ENCODE assay signal across 7 mouse cellular contexts in genomic region chr4:26345741-26346442, GRCm38 (mm10). TPM values are rescaled to one million over a fixed set of nuclear protein-coding genes. Genes with fewer than 3 reads are reported as not detected.
DNase-seq lines count a peak whose midpoint lies in the region; ATAC-seq and TF ChIP-seq lines count a peak whose summit lies in the region.

No protein-coding gene starts in this region.

- no peak for TF ChIP-seq EP300 in lung, postnatal 0 days (IDR thresholded peaks at IDR 0.05)

- no peaks in the 10 kb centered on the region for H3K9me3 ChIP-seq in lung, postnatal 0 days (ENCODE audit: low read length)
- H3K9me3 ChIP-seq in forebrain, embryonic 16.5 days (ENCODE audit: control insufficient read depth, low read length): no peaks in the 10 kb centered on the region

- WGBS in lung, postnatal 0 days: 2% methylated on average over 16 of the region's 16 CpGs
- 3% methylated on average over 16 of the region's 16 CpGs for WGBS in forebrain, embryonic 16.5 days

- peaks cover 38% of the 10 kb centered on the region for H3K79me2 ChIP-seq in myocyte (ENCODE audit: control insufficient read depth, insufficient read depth)

- TF ChIP-seq POLR2A in myocyte (IDR thresholded peaks at IDR 0.05; ENCODE audit: insufficient read length, low read depth): no peak

- ATAC-seq in lung, postnatal 0 days: 0 out of 2 replicates have a peak, but pooled peaks have one; percentile 4
- peak; percentile 32 for ATAC-seq in forebrain, embryonic 16.5 days

- peak overlapping the region; percentile 89 for H3K27ac ChIP-seq in lung, postnatal 0 days (ENCODE audit: low read length)
- H3K27ac ChIP-seq in forebrain, embryonic 16.5 days (ENCODE audit: low read length): peak overlapping the region; percentile 74

- H3K4me1 ChIP-seq in lung, postnatal 0 days (ENCODE audit: insufficient read depth, low read depth, low read length): no peaks in the 10 kb centered on the region
- peaks cover 6% of the 10 kb centered on the region for H3K4me1 ChIP-seq in forebrain, embryonic 16.5 days (replicated peaks; ENCODE audit: control insufficient read depth, insufficient read depth, low read length)

- DNase-seq in lung, postnatal 0 days (ENCODE audit: low spot score): peak; percentile 33
- DNase-seq in lung, postnatal 4 days: no peak
- peak; percentile 58 for DNase-seq in brain, adult 2 months (ENCODE audit: low read depth, low spot score)
- DNase-seq in kidney, postnatal 10 days: peak; percentile 18
- DNase-seq in left cerebral cortex, adult 8-10 months (ENCODE audit: low spot score in 2 of 2): no peak

- H3ac ChIP-seq in myocyte (ENCODE audit: control insufficient read depth, insufficient read length): peak overlapping the region; percentile 21

- no peaks in the 10 kb centered on the region for H3K27me3 ChIP-seq in lung, postnatal 0 days (replicated peaks; ENCODE audit: insufficient read depth, low read length)
- no peaks in the 10 kb centered on the region for H3K27me3 ChIP-seq in forebrain, embryonic 16.5 days (replicated peaks; ENCODE audit: control insufficient read depth, insufficient read depth, low read length)
- H3K27me3 ChIP-seq in myocyte (ENCODE audit: control insufficient read depth, insufficient read depth, insufficient read length): no peaks in the 10 kb centered on the region

- peak overlapping the region; percentile 88 for H3K9ac ChIP-seq in lung, postnatal 0 days (replicated peaks; ENCODE audit: low read depth)
- peak overlapping the region; percentile 81 for H3K9ac ChIP-seq in forebrain, embryonic 16.5 days (replicated peaks; ENCODE audit: low read depth, low read length)

- H3K4me3 ChIP-seq in lung, postnatal 0 days (ENCODE audit: low read depth, low read length): peak overlapping the region; percentile 78
- peak overlapping the region; percentile 85 for H3K4me3 ChIP-seq in forebrain, embryonic 16.5 days (replicated peaks; ENCODE audit: low read length)
- peak overlapping the region; percentile 55 for H3K4me3 ChIP-seq in myocyte

- TF ChIP-seq CTCF in lung, postnatal 0 days (IDR thresholded peaks at IDR 0.05): no peak

- no peaks in the 10 kb centered on the region for H3K36me3 ChIP-seq in lung, postnatal 0 days (ENCODE audit: insufficient read depth, low read length)
- no peaks in the 10 kb centered on the region for H3K36me3 ChIP-seq in forebrain, embryonic 16.5 days (ENCODE audit: control insufficient read depth, insufficient read depth)
- no peaks in the 10 kb centered on the region for H3K36me3 ChIP-seq in myocyte (ENCODE audit: control insufficient read depth, insufficient read depth)

- peak overlapping the region; percentile 73 for H3K4me2 ChIP-seq in lung, postnatal 0 days (replicated peaks; ENCODE audit: low read depth, low read length)
- peak overlapping the region; percentile 58 for H3K4me2 ChIP-seq in forebrain, embryonic 16.5 days (ENCODE audit: low read length)
- H3K4me2 ChIP-seq in myocyte (ENCODE audit: low read depth): peak overlapping the region; percentile 91

TF ChIP-seq in myocyte, 11 proteins besides CTCF, POLR2A, EP300 and RAD21:
- TF ChIP-seq POLR2AphosphoS2 (IDR thresholded peaks at IDR 0.05; ENCODE audit: insufficient read length, low read depth) (no peak), MYOG (IDR thresholded peaks at IDR 0.05; ENCODE audit: control insufficient read depth in 1 of 3, insufficient read depth in 1 of 3, insufficient read length in 2 of 3, low read depth in 2 of 3) (no peak), TCF12 (IDR thresholded peaks at IDR 0.05; ENCODE audit: insufficient read depth, poor library complexity, severe bottlenecking) (no peak)

RNA-seq across cellular contexts. Expression of gene Manea, which starts 0.8 kb away (rescaled TPM):
- polyA plus RNA-seq in lung, postnatal 0 days (2015; fragmentation: Nextera tagmentation; extraction: Ambion mirVana): 7.0 and 8.1 TPM in 2 replicates
- polyA plus RNA-seq in forebrain, embryonic 16.5 days (2015; fragmentation: Nextera tagmentation; extraction: Ambion mirVana): 15.1 and 17.7 TPM in 2 replicates
- polyA plus RNA-seq in myocyte (2012; fragmentation: generic; extraction: Trizol): 4.8 TPM
- 10 to 100 TPM; 30.3 to 41.1 (median 37.4) TPM for total RNA-seq in left cerebral cortex, adult 8-10 months (2022)

Comparison
In these comparisons a context has a peak if more than half of its experiments do, and no peak if none do; other contexts are left out.
1. DNase-seq: peak in lung, postnatal 0 days (single experiment), brain, adult 2 months (single experiment) and kidney, postnatal 10 days (single experiment); none in lung, postnatal 4 days (0 of 2) and left cerebral cortex, adult 8-10 months (0 of 2).
2. Peak in every context shown above with its lines, with median percentiles within 50 percentile points of each other: H3K4me2 ChIP-seq and H3K4me3 ChIP-seq.